Mouse (Mus musculus): Measurements from ENCODE around the gene Gjb2.
"Not testable (repeated sequence)": the region's sequence is repeated elsewhere in the genome, so short reads cannot be mapped to it uniquely, and the experiment has no call there.

Gjb2 gene

DNA sequence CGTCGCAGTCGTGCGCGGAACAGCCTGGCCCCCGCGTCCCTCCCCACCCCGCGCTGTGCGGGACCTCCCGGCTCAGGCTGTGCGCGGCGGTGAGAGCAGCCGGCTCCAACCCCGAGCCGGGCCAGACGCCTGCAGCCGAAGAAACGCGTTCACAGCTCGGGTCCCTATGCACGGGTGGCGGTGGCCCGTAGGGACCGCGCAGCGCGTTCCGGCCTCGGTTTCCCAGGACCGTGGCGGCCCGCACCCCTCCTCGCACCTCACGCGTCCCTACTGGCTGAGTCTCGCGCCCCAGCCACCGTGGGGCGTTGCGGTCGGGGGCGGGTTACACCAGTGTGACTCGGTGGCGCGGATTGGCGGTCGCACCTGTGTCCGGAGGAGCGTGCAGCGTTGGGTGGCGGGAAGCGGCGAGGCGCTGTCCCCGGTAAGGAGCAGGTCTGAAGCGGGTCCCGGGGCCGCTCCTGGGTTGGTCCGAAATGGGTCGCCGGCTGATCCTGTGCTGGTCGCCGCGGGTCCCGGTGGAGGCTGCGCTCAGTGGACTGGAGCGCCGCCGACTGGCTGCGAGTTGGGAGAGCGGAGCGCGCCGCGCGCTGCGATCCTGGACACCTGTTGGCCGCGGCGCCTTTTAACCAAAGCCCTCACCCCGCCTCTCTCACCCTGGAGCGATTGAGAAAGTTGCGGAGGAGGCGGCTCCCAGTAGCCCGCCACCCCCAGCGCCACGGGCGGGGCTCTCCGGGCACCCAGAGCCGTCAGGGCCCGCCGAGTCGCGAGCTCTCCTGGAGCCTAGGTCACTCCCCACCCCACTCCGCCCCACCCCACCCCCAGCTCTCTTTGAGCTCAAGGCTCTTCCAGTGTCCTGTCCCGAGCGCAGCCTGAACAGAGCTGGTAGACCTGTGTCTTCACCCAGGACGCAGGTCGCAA is at the start of gene Gjb2:
Gjb2 (minus strand) TSS at position 597 of the 918 bp plus-strand sequence.
- DNase-seq (ENCODE audit: low read depth, low spot score) = no peak

DNA sequence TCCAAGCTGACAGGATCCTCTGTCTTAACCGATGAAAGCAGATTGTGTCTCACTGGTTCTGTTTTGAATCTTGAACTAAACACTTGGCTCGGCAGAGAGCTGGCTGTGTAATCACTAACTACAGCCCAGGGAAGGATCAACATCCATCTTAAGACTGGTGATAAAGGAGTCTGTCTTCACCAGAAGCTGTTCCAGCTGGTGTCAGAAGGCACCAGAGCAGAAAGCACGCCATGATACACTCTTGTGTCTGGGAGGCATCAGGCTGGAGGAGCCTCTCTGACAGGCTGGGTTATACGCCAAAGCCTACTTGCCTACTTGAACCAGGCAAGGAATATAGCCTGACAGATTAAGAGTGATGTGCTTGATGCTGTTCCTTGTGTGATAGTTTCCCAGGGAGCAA is 41.2 kb upstream of the Gjb2 start:
- no peak for DNase-seq (ENCODE audit: low read depth, low spot score)

DNA sequence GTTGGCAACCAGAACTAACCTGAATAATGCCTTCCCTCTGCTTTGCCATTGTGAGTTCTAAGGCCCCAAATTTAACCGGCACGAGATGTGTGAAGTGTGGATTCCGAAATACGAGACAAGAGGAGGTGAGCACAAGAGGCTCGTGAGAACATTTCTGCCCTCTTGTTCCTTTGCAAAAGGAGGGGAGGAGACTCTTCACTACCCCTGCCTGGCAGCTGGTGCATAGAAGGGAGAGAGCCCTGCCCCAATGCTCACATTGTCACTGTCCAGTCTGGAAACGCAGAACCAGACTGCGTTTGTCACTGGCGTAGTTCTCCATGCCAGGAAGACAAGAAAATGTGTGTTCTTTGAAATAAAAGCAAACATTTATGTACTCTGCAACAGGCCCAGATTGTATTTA is 30.8 kb upstream of the Gjb2 start:
- DNase-seq (ENCODE audit: low read depth, low spot score) = no peak

DNA sequence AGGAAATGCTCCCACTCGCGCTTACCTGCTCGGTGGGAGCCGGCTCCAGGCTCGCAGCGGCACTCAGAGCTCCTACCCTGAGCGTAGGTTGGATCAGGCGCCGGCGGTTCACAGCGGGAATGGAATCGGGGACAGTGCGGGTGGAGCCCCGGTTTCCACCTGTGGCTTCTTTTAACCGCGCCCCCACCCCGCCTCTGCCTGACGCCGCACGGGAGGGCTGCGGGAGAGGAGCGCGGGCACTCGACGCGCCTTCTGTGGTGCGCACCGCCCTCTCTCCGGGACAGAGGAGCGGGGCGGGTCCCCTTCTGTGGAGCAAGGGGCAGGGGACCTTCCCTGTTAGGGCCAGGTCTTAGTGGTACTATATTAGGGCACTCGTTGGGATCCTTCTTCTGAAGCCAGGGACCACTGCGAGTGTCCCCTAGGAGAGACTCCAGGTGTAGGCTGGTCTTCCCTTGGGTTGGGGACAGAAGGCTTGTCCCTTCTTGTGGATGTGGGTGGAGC is 28.7 kb upstream of the Gjb2 start, which contains the start of gene Gjb6:
Gjb6 (minus strand) TSS at position 451 of the 501 bp plus-strand sequence.
- no peak for DNase-seq (ENCODE audit: low read depth, low spot score)

DNA sequence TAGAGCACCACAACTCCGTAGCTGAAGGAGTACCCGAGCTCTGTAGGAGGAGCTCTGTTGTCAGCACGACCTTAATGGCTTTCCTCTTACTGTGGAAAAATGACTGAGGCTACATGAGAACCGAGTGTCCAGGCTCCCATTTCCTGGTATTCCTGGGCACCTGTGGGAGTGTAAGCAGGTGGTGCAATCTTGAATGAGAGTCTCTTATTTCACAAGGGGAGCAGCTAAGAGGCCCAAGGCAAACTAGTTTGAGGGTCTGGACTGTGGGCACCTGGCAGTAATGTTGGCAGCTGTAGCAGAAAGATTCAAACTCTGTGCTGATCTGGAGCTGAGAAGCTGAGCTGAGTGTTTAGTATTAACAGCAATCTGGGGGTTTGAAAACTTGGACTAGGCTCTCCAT is 22.9 kb upstream of the Gjb2 start:
- no peak for DNase-seq (ENCODE audit: low read depth, low spot score)

DNA sequence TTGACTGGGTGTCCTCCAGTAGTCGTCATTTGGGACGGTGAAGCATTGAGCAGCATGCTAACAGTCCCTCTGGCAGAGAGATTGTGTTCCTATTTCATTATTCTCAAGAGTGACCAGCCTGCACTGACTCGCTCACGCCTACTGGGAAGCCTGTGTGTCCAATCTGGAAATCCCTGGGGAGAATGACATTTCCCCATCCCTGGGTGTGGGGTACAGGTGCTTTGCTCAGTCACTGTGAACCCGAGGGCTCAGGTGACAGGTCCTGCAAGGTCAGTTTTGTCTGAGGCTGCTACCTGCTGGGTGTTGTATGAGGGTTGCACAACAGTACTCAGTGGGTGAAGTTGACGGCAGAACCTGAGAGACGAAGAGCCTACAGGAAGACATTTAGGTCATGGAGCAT is 17.8 kb upstream of the Gjb2 start:
- DNase-seq (ENCODE audit: low read depth, low spot score) = no peak

DNA sequence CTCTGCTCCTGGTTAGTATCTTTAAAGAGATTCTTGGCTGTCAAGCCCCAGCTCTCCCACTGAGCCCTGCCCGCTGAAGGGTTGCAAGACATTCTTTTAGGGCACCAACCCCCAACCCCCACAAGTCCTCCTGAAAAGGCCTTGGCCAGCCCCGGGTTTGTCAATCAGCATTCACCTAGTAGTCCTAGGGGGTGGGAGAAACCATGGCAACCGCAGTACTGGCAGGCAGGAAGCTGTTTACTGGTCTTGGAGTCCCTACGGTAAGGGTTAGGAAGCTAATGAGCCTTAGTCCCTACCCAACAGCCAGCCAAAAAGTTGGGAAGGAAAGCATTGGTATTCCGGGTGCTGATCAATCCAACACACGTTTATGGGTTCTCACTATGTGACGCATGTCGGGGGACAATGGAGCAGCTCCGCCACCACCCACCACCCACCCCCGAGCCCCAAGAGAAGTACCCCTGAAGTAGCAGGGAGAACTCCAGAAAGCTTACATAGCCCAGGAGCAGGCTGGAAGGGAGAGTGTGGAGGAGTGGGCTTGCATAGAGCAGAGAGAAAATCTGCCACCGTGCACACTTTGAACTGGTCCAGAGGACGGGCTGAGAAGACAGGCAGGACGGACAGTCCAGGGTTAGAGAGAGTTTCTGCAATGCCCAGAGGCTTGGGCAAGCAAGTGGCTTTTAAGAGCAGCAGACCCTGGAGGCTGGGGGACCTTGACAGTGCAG is 11.5 kb upstream of the Gjb2 start, which contains the start of gene Gm4491:
Gm4491 (minus strand) TSS at position 61 of the 722 bp plus-strand sequence.
- peak; percentile 39 for DNase-seq (ENCODE audit: low read depth, low spot score)

DNA sequence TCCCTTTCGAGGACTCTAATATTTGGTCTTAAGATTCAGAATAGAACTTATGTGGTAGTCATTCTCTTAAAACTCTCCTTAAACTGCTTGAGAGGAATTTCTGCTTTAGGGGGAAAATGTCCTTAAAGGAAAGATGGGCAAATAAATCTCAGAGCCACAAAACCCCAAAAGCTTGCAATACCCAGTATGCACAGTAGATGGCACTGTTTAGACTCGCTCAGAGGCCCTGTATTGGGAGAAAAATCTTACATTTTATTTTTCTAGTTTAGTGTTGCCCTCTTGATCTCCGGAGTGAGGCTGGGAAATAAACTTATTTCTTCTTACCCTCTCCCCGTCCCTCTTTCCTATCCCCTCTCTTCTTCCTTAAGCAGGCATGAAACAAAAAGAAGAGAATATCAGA is 4.7 kb upstream of the Gjb2 start:
- peak; percentile 59 for DNase-seq (ENCODE audit: low read depth, low spot score)

DNA sequence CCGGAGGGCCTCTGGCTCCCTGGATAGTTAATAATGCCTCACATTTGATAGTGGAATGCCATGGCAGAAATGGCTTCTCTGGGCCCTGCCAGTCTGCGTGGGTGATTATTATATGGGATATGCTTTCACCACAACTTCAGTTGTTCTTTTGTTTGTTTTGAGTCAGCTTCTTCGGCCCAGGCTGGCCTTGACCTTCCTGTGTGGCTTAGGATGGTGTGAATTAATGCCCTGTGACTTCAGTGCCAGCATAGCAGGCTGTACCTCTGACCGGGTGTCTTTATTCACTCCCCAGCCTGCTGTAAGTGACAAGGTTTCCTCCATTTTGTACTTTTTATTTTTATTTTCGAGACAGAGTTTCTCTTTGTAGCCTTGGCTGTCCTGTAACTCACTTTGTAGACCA is 3.4 kb upstream of the Gjb2 start:
- DNase-seq (ENCODE audit: low read depth, low spot score) = no peak

DNA sequence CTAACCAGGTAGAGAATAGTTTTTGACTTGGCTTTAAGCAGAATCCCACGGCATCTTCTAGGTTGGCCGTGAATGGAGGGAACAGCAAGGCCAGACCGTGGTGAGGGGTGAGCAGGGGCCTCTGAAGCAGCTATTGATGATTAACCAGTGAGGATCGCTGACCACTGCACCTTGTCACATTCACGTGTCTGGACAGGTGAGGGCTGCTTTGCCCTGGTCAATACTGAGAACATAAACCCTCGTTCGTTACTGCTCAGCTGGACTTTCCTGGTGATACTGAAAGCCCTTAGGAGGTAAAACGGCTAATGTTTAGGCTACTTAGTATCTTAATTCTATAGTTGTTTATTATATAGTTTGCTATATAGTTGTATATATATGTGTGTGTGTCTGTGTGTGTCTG is 2.6 kb upstream of the Gjb2 start:
- no peak for DNase-seq (ENCODE audit: low read depth, low spot score)

DNA sequence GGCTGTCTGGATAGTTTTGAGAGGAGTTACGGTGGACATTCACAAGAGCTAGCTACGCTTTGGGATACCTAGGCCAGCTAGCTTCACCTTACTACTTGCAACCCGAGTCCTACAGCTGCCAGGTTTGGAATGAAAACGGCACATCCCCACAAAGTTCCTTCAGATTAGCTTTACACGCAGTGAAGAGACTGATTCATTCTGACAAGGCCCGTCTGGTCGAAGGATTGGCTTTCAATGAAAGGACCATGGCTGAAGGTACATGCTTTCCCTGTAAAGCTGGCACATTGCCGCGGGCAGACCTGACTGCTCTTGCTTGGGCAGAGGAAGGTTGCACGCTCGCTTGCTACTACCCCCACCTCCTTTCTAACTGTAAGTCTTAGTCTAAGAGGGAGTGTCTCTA is 1.2 kb upstream of the Gjb2 start:
- DNase-seq (ENCODE audit: low read depth, low spot score) = no peak

DNA sequence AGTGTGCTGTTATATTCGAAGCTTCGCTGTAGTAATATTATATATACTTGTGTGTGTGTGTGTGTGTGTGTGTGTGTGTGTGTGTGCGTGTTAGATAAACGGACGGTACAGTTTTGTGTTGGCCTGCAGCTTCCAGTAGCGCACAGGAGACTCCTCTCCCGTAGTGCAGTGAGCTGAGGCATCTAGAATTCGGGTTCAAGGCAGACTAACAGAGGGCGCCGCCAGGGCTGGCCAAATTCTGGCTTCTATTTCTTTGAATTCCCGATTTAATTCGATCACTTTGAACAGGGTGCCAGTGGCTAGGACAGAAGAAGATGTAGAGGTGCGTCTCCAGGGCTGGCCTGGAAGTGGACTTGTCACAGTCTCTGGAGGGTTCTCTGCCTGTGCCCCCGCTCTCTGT is 609 bp upstream of the Gjb2 start:
- DNase-seq (ENCODE audit: low read depth, low spot score) = no peak

DNA sequence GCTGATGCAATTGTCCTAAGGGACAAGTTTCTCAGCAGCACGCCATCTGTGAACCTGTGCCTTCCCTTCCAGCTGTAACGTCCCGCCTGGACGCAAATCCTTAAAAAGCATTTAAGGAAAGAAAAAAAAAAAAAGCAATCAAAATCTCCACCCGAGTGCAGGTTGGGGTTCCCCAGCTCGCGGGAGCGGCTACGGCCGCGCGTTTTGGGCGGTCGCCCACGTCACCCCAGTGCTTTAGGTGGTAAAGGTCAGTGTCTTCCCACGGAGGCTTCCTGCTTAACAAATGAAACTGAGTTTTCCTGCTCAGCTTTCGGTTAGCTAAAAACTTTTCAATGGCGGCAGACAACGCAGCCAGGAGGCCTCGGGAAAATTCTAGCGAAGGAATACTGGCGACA is 794 bp downstream of the Gjb2 start:
- DNase-seq (ENCODE audit: low read depth, low spot score) = no peak

DNA sequence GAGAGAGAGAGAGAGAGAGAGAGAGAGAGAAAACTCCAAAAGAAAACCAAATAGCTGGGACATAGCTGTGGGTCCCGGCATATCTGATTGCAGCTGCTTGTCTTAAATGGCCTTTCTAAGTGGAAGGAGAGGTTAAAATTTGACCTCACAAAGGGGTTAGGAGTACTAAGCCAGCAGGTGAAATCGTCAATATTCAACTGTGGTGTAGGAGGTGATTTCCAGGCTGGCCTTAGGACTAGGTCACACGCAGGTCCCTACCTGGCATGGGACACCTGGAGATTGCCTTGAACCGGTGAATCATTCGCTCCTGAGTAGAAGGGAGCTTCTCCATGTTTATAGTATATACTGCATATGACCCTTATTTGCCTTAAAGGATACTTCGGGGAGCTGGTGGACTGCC is 1.4 kb downstream of the Gjb2 start:
- no peak for DNase-seq (ENCODE audit: low read depth, low spot score)

DNA sequence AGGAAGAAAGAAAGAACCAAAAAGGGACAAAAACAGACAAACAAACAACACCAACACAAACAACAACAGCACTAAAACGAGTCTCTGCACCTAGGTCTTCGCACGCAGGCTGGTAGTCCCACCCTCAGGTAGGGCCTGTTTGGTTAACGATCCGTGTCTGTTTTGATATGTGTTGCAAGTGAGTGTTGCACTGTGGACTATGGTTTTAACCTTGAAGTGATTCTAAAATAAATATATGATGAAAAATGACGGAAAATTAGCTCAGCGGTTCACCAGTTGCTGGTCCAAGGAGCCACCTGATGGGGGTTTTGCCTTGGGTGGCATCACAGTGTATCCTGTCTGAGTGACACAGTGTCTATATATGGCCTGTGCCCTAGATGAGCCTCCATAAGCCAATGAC is 2.9 kb downstream of the Gjb2 start:
- no peak for DNase-seq (ENCODE audit: low read depth, low spot score)

DNA sequence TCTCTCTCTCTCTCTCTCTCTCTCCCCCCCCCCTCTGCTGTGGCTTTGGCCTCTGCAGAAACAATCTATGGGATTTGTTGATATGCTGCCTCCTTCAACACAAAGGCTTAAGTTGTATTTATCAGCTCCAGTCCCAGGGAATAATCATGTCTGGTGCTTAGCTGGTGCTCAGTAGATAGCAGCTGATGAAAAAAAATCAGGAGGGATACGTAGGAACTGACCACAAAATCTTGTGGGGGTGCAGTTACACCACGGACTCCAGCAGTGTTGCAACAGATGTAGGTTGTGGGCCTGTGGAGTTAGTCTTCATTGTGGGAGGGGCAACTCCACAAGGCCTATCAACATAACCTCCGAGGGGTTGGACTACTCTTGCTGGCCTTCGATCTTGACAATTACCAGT is 8.6 kb downstream of the Gjb2 start:
- no peak for DNase-seq (ENCODE audit: low read depth, low spot score)

DNA sequence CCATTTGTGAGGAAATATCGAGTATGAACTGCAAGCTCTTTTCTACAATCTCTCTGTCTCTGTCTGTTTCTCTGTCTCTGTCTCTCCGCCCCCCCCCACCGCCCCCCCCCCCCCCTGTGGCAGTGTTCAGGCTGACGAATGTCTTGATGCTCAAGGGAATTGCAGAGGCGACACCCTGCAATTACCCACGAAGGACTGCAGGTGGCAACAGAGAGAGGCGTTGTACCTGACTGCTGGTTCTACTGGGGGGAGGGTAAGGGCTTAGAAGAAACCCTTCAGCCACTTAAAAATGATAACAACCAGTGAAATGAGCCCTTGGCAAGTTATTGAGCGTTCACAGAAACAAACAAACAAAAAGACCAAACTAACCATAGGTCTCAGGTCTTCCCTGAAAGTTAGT is 11.5 kb downstream of the Gjb2 start:
- DNase-seq (ENCODE audit: low read depth, low spot score) = no peak

DNA sequence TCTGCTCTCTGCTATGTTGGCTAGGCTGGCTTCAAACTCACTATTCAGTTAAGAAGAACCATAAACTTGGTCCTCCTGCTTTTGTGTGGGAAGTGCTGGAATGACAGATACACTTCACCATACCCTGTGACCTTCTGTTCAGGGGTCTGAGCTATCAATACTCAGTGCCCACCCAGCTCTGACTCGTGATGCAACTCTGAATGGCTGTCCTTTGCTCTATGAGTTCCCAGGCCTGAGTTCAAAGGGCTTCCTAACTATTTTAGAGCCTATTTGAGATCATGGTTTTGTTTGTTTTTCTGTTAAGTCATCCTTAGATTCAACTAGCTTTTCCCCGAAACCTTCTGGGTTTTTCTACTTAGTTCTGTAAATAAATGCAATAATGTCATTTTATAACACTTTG is 14.5 kb downstream of the Gjb2 start:
- no peak for DNase-seq (ENCODE audit: low read depth, low spot score)

DNA sequence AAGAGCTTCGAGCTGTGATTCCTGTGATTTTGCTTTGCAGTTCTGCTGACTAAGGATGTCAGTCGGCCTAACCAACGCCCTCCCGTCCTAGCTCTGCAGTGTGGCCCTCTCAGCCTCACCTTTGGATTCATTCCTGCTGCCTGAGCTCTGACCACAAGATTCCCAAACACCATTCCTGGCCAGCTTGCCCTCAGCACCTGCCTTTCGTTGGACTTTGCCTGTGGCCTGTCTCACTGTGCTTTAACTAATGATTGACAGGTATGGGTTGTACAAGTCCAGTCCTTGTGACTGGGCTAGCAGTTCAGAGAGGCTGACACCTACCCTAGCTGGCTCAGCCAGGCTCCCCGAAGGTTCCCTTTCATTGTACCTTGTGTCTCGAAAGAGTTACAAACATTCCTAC is 15.4 kb downstream of the Gjb2 start:
- DNase-seq (ENCODE audit: low read depth, low spot score) = no peak

DNA sequence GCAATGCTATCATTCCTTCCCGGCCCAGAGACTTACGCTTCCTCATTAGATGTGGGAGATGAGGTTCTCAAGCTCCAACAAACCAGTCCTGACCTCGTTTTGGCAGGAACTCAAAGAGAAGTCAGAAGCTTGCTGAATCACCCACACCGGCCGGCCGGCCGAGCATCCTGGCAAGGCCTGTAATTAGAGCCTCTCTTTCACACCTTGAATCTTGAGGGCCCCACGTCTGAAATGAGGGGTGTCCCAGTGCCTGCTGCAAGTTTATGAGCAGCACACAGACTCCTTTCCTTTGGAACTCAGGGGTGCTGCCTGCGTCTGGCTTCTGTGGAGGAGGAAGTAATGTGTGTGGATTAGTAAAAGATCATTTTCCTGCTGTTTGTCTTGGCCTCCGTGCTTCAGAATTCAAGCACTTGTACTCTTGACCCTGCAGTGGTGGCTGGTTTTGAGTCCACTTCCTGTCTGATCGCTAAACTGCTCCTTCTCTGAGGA is 20.3 kb downstream of the Gjb2 start:
- no peak for DNase-seq (ENCODE audit: low read depth, low spot score)

DNA sequence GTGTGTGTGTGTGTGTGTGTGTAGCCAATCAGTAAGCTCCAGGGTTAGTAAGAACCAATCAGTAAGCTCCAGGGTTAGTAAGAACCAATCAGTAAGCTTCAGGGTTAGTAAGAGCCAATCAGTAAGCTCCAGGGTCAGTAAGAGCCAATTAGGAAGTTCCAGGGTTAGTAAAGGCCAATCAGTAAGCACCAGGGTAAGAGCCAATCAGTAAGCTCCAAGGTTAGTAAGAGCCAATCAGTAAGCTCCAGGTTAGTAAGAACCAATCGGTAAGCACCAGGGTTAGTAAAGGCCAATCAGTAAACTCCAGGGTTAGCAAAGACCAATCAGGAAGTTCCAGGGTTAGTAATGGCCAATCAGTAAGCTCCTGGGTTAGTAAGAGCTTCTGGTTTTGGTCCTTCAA is 21.6 kb downstream of the Gjb2 start:
- no peak for DNase-seq (ENCODE audit: low read depth, low spot score)

DNA sequence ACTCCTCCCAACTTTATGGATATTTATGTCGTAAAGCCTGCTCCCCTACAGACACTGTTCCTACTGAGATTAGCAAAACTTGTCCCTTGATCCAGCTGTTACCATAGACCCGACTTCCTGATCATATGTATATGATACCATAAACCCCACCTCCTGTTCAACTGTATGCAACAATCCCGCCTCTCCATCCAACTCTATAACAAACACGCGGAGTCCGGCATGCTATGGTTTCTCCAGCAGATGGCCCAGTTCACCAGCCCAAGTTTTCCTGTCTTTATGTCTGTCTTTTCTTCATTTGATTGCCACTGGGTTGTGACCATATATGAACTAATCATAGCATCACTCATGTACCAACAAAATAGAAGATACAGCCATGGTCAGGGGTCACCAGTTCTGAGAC is 29.0 kb downstream of the Gjb2 start:
- no peak for DNase-seq (ENCODE audit: low read depth, low spot score)

DNA sequence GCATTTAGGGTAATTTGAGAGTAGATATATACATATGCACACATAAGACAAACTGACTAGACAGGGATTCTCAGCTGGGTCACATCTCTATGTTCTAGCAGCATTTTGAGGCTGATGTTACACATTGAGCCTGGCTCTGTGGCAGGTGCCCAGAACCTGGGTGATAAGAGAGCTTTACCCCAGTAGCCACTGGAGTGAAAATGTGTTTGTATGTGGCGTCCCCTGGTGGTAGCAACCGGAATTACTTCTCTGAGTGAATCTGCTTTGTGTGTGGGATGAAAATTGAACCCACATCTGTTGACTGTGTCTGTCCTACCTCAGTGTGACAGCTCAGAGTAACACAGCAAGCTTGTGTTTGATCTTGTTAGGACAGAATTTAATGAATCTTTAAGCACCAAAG is 34.6 kb downstream of the Gjb2 start:
- DNase-seq (ENCODE audit: low read depth, low spot score) = not testable (repeated sequence)

Data from embryo, embryonic 11.5 days (tissue).